Mouse (Mus musculus) NIH3T3 (cell line): ENCODE results near the gene Pde2a.
"Not testable (repeated sequence)": the region's sequence is repeated elsewhere in the genome, so short reads cannot be mapped to it uniquely, and the experiment has no call there.

Experiments
- DNase-seq: peaks from one replicate; pipeline ENCODE4 v3.0.0-alpha.2; 2012; ENCODE audit warnings: low read depth

Gene Pde2a

DNA sequence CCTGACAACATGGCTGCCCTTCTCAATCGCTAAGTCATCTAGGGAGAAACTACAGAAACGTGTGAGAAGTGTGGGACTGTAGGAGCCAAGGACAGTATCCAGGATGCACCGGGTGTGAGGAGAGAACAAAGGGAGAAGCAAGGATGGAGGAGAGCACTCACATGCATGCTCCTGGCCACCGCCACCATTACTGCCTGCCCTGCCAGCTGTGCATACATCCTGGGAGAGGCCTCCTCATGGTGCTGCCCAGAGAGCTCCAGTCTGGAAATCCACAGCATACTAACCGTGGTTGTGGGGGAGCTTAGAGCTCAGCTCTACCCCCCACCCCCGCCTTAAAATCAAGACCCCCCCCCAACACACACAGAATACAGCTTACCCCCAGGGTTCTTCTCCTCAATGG is 93.3 kb downstream of the Pde2a start:
- DNase-seq = no peak

DNA sequence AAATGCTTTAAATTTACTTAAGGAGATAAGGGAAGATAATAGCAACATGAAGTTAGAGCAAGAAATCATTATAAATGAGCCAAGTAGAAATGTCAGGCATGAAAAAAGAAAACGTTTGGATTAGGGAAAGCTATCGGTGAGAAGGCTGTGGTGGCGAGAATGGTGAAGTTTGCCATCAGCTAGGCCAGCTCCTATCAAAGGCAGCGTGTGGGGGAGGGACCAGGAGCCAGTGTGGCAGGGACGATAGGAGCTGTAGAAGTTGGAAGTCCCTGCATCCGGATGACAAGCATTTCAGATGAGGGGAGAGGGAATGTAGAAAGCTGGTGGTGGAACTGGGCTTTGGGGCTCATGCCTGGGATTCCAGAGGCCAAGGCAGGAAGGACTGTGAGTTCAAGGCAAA is 93.8 kb downstream of the Pde2a start:
- DNase-seq = no peak

DNA sequence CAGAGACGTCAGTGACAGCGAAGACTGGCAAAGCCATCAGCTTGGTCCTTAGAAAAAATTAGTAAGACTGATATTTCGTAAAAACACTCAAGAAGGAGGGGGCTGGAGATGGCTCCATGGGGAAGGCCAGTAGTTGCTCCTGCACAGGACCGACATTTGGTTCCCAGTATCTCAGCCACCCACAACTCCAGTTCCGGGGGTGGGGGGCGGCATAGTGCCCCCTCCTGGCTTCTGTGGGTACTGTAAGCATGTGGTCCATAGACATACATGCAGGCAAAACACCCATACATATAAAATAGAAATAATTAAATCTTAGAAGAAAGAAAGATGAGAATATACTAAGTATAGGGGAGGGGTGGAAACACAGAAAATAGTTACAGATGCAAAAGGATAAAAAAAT is 95.0 kb downstream of the Pde2a start:
- DNase-seq = no peak

DNA sequence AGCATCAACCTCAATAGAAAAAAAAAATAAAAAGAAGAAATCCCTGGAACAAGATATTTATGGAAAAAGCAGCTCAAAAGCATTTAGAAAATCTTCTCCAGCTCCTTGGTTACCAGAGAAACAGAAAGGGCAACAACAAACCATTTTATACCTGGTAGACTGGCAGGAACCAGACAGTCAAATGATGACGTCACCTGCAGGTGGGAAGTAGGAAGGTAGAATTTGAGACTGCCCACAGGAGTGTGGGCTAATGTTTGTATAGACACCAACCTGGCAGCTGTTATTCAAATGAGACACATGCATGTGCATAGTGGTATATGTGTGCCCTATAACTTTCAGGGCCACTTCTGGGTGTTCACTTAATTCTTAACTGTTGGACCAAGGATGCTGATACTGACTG is 100.2 kb downstream of the Pde2a start:
- DNase-seq = no peak

DNA sequence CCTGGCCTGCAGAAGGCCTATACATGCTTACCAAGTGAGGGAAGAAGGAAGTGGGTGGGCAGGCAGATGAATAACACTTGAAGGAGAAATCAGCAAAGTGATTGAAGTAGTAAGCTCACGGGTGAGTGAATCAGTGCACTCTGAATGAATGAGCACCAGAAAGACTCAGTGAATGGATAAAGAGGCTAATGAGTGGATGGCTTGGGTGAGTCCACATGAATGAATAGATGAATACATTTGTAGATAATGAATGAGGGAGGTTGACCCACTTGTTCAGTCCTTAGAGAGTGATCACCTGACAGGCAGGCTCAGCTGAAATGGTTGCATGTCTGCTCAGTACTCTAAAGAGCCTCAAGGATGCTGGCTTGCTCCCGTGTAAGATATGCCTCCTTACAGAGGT is 101.7 kb downstream of the Pde2a start:
- DNase-seq = no peak

DNA sequence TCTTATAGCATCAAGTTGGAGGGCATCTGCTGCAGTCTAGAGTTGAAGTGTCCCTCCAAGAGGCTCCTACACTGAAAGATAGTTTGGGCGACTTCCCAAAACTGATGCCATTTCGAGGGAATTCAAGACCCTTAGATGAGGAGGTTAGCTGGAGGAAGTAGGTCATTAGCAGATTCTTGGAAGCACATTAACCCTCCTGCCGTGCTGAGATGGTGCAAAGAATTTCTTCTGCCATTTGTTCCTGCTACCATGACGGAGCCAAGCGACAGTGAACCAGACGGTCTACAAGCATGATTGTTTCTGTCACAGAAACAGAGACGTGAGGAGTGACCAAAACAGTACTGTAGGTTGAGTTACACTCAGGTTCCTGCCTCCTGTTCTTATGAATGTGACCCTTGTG is 105.0 kb downstream of the Pde2a start:
- DNase-seq = no peak

DNA sequence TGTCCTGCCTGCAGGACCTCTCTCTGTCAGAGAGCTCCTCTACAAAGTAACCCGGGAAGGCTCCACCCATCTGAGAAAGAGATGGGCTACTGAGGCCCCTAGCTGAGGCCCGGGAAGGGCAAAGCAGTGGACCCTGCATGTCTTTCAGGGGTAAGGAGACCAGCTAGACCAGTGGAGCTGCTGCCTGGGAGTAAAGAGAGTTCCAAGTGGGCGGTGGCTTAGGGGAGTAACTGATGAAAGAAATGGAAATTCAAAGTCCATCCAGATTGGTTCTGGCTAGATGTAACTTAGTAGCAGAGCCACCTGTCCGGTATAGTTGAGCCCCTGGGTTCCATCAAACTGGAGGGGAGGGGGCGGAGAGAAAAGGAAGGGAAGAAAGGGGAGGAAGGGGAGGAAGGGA is 112.9 kb downstream of the Pde2a start:
- DNase-seq = no peak

DNA sequence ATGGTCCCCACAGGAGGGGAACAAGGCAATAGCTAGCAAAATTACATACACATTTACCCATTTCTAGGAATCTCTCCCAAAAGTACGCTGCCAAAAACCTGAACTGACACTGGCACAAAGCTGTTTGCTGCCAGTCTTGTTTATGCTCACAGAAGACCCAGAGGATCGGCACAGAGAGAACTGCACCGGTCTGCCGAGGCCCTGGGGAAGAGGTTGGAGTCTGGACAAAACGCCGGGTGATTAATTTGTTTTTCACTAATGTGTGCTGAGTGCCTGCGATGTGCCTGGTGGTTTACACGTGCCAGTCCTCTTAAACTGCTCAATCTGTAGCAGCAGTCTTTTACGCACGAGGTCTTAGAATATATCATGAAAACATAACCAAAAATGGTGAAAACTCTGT is 113.6 kb downstream of the Pde2a start:
- DNase-seq = no peak

DNA sequence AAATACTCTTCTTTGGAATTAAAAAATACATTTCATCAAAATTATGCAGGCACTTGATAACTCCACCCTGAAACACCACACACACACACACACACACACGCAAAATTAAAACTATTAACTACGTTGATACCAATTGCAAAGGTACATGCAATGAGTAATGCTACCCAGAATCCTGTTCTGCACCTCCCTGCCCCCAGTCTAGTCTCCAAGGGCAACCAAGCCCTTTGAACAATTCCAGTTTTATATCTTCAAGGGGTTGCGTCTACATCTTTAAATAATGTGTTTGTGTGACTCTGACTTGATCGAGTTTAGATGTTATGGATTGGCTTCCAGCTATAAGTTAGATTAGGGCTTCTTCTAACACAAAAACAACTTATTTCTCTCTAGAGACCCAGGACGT is 114.0 kb downstream of the Pde2a start:
- no peak for DNase-seq

DNA sequence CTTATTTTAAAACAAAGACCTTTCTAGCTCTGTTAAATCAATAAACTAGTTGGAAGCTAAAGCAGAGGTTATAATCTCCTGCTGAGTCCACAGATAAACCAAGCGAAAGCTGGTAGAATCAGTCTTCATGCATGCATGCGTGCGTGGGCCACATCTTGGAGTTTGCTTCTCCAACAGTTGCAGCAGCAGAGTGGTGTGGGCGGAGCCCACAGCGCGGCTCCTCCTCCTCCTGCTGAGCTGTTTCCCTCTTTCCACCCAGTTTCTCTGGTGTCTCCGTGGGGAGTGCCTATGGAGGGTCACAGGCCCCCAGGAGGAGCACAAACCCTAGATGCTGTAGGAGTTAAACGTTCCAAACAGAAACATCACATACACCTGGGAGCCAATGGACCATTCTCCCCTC is 116.0 kb downstream of the Pde2a start:
- no peak for DNase-seq

DNA sequence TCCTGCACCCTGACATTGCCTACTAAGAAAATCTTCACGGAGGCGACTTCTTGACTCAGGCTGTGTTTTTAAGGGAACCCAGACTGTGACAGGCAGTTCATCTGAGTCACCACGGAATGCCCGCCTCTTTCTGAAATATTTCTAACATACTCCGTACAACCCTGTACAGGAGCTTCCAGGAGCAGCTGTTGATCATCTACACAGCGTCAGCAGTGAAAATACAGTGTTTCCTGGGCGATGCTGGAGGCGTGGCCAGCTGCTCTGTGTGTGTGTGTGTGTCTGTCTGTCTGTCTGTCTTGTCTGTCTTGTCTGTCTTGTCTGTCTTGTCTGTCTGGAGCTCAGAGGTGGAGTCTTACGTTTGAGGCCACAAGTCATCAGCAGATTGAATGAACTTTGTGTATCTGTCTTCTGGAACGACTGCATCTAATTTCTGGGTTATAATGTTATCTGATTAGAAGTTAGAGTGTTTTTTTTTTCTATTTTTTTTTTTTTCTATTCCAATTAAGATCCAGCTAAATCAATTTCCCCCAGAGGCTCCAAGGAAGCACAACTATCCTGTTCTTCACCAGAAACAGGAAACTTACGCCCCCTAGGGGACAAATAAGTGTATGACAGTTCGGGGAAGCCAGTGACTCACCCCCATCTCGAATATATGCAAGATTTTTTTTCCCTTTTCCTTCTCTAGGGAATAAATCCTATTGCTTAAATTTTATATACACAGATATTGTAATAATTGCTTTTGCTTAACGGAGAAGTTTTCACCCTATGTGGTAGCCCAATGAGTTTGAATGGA is 116.8 kb downstream of the Pde2a start:
- DNase-seq = peak; percentile 70

DNA sequence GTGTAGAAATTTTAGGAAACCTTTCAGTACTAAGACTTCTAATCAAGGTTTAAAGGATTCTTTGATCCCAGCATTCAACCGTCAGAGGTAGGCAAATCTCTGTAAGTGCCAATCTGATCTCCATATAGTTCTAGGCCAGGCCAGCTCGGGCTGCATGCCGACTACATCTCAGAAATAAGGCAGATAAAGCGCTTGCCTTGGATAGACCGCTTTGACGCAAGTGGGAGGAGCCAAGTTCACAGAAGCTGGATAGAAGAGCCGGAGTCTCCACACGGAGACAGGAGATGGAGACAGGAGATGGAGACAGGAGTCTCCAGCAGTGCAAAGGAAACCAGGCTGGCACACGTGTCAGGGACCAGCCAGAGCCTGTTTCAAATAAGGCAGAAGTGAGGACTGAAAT is 118.3 kb downstream of the Pde2a start:
- no peak for DNase-seq

DNA sequence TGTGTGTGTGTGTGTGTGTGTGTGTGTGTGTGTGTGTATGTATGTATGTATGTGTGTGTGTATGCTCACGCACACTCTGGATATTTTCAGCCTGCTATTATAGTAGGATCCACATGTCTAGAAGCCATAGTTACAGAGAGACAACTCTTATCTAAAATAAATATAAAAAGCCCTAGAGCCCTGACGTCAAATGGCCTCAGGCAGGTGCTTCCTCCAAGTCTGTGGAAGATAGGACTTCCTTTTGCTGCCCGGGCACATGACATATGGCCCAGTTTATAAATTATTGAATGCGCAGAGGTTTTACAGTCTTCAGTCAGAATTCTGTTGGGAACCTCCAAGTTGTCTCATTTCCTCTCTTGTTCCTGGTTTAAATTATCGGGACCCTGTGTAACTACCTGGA is 119.2 kb downstream of the Pde2a start:
- DNase-seq = no peak

DNA sequence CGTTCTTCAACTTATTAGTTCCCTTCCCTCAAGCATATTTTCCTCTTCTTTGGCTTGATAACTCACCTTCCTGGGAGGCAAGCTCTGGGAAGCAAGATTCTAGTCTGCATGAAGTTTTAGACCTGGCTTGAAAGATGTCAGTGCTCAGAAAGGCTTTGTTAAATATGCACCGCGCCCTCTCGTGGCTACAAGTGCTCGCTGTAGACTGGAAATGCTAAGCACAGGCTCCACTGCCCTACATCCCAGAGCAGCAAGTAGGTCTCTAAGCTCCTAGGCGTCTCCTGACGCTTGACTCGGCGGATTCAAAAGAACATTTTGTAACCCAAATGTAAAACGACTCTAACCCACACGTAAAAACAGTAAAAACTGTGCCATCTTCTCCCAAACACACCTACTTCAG is 119.6 kb downstream of the Pde2a start:
- peak; percentile 77 for DNase-seq

DNA sequence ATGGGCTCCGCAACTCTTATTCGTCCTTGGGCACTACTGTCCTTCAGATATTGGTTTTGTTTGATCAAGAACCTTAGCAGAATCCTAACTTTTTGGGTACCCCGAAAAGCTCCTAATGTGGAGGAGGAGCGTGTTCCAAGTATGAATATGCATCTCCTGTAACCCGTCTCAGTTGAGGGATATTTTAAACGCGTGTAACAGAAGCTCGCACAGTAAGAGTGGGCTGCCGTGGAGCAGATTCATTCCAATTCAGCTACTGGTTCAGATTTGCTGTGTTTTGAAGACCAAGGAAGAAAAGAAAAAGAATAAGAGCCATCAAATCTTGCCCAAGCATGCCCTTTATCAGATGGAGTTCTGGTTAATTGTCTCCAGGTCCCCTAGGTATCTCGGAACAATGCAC is 120.2 kb downstream of the Pde2a start:
- DNase-seq = no peak

DNA sequence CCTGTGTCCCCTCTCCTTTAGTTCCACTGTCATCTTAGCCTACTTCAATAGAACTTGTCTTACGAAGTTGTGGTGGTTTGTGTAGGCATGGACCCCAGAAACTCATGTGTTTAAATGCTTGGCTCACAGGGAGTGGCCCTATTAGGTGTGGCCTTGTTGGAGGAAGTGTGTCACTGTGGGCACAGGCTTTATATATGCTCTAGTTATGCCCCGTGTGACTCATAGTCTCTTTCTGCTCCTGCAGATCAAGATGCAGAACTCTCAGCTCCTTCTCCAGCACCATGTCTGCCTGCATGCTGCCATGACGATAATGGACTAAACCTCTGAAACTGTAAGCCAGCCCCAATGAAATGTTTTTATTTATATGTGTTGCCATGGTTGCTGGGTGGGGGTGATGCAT is 126.2 kb downstream of the Pde2a start:
- no peak for DNase-seq

DNA sequence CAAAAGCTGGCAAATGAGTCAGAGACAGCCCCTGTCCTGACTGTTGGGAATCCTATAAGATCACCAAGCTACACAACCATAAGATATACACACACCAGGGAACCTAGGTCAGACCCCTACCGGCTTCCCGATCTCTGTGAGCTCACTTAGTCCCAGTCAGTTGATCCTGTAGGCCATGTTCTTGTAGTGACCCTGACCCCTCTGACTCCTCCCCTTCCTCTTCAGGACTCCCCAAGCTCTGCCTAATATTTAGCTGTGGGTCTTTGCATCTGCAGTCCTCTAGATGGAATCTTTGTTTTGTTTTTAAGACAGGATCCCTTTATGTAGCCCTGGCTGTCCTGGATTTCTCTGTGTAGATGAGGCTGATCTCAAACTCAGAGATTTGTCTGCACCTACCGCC is 127.8 kb downstream of the Pde2a start:
- no peak for DNase-seq

DNA sequence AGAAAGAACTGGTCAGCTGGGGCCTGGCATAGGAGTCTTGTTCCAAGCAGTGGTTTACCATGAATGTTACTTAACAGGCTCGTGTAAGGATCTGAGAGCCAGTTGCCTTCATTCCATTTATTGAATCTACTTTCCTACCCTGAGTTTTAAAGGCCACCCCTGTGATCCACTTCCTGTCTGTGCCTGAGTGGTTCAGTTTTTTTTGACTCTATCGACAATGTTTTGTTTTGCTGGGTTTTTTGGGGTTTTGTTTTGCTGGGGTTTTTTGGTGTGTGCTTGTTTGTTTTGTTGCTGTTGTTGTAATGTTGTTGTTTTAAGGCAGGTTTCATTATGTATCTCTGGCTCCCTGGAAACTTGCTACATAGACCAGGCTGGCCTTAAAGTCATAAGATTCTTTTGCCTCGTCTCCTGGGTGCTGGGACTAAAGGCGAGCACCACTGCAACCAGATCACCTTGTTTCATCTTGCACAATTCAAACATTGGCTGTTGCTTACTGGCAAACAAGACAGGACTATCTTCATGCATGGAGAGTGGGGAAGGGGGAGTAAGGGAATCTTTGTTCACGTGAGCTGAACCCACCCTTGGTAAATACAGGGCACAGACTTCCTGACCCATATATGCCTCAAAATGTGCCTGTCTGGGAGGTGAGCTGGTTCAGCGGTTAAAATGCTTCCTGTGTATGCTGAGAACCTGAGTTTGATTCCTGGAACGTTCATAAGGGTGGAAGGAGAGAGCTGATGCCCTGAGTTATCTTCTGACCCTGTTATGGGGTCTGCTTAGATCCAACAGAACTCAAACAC is 129.4 kb downstream of the Pde2a start:
- DNase-seq = no peak

DNA sequence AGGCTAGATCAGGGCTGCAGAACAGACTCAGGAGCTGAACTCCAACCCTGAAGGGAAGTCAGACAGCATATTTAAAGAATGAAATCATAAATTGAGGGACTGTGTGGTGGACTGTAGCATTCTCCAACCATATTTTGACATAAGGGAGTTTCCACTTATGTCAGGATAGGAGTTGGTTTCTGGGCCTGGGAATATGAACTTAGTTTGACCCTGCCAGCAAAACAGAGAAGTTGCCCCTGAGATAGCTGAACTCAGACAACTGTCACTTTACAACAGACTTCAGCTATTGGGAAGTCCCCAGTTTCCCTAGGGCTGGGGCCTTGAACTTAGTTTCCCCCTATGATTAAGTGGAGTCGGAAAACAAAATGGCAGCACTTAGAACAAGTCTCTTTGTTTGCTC is 130.0 kb downstream of the Pde2a start:
- no peak for DNase-seq

DNA sequence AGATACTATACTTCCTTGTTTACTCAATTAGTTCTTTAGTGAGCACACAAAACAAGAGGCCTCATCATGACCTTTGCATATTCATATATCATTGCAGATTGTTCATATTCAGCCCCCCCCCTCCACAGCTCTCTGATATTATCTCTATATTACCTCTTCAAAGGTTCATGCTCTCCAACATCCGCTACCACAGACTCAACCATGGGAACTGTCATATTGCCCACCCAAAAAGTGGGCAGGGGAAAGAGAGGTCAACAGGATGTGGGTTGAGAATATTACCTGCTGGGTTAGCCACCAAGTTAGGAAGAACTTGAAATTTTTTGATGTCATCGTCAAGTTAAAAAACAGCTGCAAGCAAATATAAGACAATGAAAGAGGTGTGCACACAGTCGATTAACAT is 134.0 kb downstream of the Pde2a start:
- DNase-seq = not testable (repeated sequence)

DNA sequence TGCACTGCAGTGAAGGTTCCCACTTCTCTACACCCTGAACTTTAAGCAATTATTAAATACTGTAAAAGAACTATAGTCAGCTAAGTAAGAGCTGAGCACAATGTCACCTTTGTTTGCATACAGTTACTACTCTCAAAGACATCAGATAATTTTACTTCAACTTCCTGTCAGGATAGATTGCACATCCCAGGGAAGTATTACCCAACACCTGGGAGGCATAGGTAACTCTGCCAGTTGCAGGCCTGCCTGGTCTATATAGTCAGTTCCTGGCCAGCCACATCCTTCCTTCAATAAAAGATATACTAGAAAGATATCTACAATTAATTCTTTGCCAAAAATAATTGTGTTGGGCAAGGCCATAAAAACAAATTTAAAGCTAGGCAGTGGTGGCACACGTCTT is 135.9 kb downstream of the Pde2a start:
- no peak for DNase-seq

DNA sequence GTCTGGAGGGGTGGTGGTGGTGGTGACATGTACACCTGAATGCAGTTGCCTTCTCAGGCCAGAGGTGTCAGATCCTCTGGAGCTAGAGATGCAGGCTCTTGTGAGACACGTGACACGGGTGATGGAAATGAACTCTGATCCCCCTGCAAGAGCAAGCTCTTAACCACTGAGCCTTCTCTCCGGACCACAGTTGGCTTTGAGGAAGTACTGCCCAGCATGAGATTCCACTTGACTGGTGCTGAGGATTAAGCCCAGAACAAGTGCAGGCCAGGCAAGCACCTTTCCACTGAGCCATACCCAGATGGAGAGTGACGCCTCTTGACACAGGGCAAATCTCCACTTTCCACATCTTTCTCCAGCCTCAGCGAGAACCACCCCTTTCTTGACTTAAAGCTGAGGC is 137.9 kb downstream of the Pde2a start:
- DNase-seq = not testable (repeated sequence)
